Mouse (Mus musculus) brain, embryonic 14.5 days (tissue): ENCODE data around the gene Tspan15. TPM values are rescaled to one million over a fixed set of nuclear protein-coding genes. Genes with fewer than 3 reads are reported as not detected.
A peak's percentile ranks its signal among the peaks of the same experiment; 100 is the strongest.

Experiments used
- DNase-seq: peaks from one replicate; pipeline ENCODE4 v3.0.0-alpha.2; 2011; ENCODE audit warnings: low read depth
- CTCF ChIP-seq: fragments of 200-500 bp; IDR thresholded peaks from 2 replicates; pipeline ENCODE4 v1.5.1; 2012; ENCODE audit warnings: inconsistent platforms, mild to moderate bottlenecking, moderate library complexity, borderline replicate concordance; ENCODE audit not compliant: insufficient read depth, insufficient read length; ENCODE audit errors: extremely low read depth
- POLR2A ChIP-seq: fragments of 200-500 bp; IDR thresholded peaks from 2 replicates; pipeline ENCODE4 v1.6.1; 2012; ENCODE audit warnings: mild to moderate bottlenecking, inconsistent platforms, borderline replicate concordance; ENCODE audit not compliant: poor library complexity, insufficient read depth, insufficient read length, severe bottlenecking; ENCODE audit errors: extremely low read depth
- polyA plus RNA-seq: library from polyadenylated mRNA; depleted of rRNA; stranded (reverse); fragments of >200 nt; gene quantifications from 2 replicates; pipeline ENCODE4 v1.2.3, GENCODE M21; 2012

The Tspan15 gene
- polyA plus RNA-seq, 1 experiment, result 18.6 TPM

DNA sequence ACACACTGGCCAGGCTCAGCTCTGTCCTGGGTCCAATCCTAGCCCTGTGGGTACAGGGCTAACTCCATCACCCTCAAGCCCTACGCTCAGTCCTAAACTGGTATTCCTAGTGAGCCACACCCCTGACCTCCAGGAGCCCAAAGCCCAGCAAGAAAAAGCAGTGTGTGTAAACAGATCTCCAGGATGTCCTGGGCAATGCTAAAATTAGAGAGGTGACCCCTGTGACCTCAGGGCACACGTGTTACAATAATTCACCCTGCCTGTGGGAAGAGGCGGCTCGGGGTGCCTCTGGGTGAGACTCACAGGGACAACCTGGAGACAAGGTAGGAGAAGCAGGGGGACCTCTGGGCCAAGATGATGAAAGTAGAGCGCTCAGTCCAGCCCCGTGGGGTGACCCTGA, 6.8 kb downstream of the Tspan15 start:
- no peak for DNase-seq
- TF ChIP-seq CTCF (no peak), POLR2A (no peak)

- no peak for DNase-seq
- TF ChIP-seq POLR2A (no peak), CTCF (no peak)
Observed at GRCm38 (mm10) chr10:62222777-62223176, 8.3 kb downstream of the Tspan15 start.

DNA sequence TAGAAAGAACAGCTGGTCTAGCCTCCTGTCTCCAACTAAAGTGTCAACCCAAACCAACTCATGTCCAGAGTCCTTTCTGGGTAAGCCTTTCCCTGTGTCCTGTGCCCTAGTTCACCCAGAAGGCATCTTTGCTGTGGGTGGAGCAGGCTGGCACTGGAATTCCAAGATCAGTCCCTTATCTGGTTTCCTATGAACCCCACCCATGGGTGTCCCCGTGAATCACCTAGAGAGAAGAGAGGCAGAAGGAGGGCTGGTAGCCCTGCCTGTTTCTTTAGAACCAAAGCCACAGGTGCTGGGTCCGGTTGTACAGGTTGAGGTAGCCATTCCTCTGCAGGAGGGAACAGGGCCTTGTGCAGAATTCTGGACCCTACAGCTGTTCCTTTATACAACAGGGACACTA, 9.4 kb downstream of the Tspan15 start:
- TF ChIP-seq CTCF (no peak), POLR2A (no peak)
- no peak for DNase-seq

DNA sequence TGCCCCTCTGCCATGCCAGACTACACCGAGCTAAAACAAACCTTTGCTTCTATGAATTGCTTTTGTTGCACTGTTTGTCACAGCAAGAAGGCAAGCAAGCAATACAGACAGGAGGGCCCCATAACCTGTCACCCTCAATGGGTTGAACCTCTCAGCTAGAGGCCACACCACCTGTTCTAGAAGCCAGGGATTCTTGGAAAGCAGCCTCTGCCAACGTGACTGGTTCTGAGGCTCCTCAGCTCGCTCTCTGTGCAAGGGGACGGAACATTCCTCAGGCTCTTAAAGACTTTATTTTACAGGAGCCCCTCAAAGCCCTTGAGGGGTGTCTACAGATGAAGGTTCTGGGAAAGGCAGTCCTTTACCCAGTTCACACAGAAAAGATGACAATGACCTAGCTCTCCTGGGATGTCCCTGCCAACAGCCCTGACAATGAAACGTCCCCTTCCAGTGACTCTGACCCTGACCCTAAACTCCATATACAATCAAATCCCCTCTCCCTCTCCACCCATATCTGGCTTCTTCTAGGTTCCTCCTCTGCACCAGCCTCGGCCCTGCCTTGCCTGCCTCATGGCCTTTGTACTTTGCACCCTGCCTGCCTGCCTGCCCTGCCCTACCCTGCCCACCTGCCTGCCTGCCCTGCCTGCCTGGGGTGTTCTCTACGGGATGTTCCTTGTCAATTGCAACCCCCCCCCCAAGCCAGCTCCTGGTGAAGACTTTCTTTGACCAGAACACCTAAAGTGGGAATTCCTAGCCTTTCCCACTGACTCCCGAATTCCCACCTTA, 10.1 kb downstream of the Tspan15 start:
- DNase-seq, result no peak
- TF ChIP-seq CTCF (no peak), POLR2A (no peak)

DNA sequence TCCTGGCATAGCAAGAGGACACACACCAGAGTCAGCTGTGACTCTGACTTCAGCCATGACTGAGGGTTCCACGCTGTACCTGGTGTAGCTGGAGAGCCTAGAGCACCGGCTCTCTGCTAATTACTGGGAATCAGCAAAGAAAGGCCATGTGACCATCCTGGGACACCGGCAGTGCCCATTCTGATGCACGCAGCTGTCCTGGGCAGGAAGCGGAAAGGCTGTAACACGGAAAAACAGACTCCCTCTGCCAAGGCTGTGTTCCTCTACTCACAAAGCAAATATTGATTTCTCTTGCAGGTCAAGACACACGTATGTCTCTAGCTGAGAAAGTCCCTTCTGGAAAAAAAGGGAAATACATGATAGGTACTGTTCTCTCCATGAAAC, 12.3 kb downstream of the Tspan15 start:
- DNase-seq, result no peak
- TF ChIP-seq CTCF (no peak), POLR2A (no peak)

DNA sequence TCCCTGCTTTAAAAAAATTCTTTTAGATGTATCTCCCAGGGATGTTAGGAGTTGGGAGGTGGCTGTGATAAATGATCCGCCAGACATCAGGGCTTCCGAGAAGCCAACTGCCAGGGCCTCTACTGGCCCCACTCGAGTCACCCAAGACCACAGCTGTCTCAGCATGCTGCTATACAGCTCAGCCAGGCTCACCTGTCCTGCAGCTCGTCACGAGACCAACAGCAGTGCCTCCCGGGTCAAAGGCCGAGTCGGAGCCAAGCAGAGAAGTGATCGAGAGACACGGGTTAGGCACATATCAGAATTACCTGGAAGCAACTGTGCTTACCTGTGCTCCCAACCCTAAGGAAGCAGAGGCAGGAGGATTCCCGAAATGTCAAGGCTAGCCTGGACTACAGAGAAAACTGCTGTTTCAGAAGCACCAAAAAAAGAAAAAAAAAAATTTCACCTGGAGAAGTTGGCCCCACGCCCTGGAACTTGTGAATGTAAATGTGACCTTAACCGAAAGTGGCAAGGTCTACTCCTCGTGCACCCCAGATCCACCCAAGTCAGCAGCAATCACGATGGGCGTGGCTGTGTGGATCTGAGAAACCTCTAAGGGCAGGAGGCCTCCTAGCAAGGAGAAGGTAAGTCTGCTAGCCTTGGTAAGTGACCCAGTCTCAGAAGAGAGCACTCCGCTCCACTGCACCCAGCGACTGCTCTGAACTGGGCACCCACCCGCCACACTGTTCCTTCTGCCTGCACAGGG, 12.8 kb downstream of the Tspan15 start:
- TF ChIP-seq CTCF (no peak), POLR2A (no peak)
- no peak for DNase-seq

DNA sequence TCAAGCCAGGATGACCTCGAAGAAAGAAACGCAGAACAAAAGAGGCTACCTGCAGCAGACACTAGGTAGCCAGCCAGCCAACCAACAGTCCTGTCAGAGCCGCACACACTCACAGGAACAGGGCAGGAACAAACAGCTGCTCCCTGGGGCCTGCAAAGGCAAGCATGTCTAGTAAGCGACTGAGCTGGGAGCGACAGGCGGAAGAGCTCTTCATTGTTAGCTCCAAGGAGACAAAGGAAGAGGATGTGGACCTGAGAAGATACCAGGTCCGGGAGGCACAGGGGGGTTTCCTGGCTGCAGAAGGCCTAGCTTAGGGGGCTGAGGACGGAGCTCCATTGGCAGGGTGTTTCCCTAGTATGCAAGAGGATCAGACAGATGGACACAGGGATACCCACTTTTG, 13.9 kb downstream of the Tspan15 start:
- DNase-seq, result peak; percentile 32
- TF ChIP-seq CTCF, result no peak
- no peak for TF ChIP-seq POLR2A

DNA sequence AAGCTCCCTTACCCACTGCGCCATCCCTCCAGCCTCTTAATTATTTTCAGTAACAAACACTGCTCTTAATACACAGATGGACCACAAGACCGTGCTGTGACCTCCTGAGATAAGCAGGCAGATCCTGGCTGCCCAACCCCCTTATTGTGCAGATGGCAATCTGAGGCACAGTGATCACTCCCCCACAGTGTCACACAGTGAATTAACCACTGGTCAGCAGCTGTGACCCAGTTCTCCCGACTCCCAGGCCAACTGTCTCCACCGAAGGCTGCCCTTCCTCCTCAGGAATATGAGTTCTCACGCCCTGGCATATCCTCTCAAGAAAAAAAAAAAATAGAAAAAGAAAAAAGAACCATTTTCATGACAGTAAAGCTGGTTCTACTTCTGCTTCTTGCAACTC, 14.5 kb downstream of the Tspan15 start:
- peak; percentile 32 for DNase-seq
- TF ChIP-seq POLR2A (no peak), CTCF (no peak)

DNA sequence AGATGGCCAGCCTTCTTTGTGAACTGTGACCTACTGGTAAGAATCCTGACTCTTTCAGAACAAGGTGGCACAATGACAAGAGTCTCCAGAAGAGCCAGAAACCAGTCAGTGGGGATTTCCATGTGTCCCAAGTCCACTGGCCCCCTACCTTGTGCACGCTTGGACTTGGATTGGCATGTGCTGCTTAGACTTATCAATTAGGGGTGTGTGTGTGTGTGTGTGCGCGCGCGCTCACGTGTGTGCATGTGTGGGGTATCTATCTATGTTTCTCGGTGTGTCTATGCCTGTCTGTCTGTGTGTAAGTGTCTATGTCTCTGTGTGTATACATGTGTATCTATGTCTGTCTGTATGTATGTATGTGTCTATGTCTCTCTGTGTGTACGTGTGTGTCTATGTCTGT, 15.4 kb downstream of the Tspan15 start:
- TF ChIP-seq POLR2A, result no peak
- no peak for TF ChIP-seq CTCF
- DNase-seq, result no peak

- no peak for DNase-seq
- no peak for TF ChIP-seq POLR2A
- TF ChIP-seq CTCF, result no peak
Observed at GRCm38 (mm10) chr10:62215169-62215616, 15.9 kb downstream of the Tspan15 start.

DNA sequence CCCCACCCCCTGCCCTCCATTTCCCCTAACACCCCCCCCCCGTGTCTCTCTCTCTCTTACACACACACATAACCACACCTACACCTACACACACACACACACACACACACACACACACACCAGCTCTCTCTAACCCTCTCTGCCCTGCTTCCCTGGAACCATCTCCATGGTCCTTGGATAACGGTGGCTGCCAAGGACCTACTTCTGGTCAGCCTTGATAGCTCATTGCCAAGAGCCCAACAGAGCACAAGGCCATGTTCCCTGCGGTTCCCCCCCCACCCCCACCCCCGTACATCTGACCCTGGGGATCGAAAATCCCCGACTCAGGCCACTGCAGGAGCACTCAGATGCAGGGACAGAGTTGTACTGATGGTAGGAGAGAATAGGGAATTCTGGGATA, 19.7 kb downstream of the Tspan15 start:
- no peak for TF ChIP-seq CTCF
- TF ChIP-seq POLR2A, result no peak
- DNase-seq, result no peak

GRCm38 (mm10) chr10:62208241-62208896, 22.7 kb downstream of the Tspan15 start:
- DNase-seq, result no peak
- TF ChIP-seq CTCF, result no peak
- TF ChIP-seq POLR2A, result no peak

- TF ChIP-seq CTCF, result no peak
- no peak for TF ChIP-seq POLR2A
- no peak for DNase-seq
Observed at GRCm38 (mm10) chr10:62202574-62202973, 28.5 kb downstream of the Tspan15 start.
